Mouse (Mus musculus) small intestine, adult 2 months (tissue): ENCODE data around the gene Rara.

Experiments
- CTCF ChIP-seq: fragments of 200-500 bp; IDR thresholded peaks from 2 replicates; pipeline ENCODE4 v1.5.1; 2012; ENCODE audit warnings: low read depth, mild to moderate bottlenecking, control low read depth, inconsistent platforms, low read length, moderate library complexity, mixed read lengths; ENCODE audit not compliant: insufficient replicate concordance, insufficient read length; ENCODE audit errors: extremely low read depth
- POLR2A ChIP-seq: fragments of 200-500 bp; IDR thresholded peaks from 2 replicates; pipeline ENCODE4 v1.6.1; 2012; ENCODE audit warnings: low read depth, mild to moderate bottlenecking, control low read depth, inconsistent platforms, low read length, moderate library complexity

DNA sequence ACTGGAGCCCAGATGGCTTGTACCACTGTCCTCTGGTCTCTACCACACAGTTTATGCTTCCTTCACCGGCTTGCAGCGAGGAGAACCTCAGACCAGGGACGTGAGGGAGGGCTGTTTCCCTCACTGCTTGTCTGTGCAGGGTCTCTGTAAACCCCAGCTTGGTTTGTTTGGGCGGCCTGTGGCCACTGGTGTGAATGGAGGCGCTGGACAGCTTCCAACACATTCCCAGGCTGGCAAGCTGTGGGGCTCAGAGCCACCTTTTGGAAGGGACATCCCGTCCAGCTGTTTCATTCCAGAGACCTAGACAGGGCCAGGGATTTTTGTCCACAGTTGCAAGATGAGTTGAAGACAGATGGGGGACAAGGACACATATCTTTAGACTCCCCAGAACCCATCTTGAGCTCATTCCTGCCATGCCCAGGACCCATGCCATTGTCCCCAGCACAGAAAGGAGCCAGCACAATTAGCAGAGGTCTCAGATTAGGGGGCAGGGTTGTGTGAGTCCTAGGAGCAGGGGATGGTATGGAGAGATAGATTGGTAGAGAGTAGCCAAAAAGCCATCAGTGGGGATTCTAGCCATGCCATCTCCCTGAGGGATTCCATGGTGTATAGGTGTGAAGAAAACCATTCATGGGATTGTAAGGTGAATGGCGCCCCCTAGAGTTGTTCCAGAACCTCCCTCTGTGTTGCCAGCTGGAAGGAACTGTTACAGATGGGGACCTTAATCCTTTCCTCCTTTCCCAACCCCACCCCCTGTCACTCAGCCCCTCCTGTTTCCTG lies 4.1 kb downstream of the Rara start:
- TF ChIP-seq CTCF = no peak
- no peak for TF ChIP-seq POLR2A
